Mouse (Mus musculus): ENCODE measurements around the gene Rngtt. TPM values are rescaled to one million over a fixed set of nuclear protein-coding genes. Genes with fewer than 3 reads are reported as not detected.

Rngtt gene
- 36.0 to 44.8 TPM (median 39.0 TPM) in 4 replicates for total RNA-seq (2023; ENCODE audit: inconsistent age)

DNA sequence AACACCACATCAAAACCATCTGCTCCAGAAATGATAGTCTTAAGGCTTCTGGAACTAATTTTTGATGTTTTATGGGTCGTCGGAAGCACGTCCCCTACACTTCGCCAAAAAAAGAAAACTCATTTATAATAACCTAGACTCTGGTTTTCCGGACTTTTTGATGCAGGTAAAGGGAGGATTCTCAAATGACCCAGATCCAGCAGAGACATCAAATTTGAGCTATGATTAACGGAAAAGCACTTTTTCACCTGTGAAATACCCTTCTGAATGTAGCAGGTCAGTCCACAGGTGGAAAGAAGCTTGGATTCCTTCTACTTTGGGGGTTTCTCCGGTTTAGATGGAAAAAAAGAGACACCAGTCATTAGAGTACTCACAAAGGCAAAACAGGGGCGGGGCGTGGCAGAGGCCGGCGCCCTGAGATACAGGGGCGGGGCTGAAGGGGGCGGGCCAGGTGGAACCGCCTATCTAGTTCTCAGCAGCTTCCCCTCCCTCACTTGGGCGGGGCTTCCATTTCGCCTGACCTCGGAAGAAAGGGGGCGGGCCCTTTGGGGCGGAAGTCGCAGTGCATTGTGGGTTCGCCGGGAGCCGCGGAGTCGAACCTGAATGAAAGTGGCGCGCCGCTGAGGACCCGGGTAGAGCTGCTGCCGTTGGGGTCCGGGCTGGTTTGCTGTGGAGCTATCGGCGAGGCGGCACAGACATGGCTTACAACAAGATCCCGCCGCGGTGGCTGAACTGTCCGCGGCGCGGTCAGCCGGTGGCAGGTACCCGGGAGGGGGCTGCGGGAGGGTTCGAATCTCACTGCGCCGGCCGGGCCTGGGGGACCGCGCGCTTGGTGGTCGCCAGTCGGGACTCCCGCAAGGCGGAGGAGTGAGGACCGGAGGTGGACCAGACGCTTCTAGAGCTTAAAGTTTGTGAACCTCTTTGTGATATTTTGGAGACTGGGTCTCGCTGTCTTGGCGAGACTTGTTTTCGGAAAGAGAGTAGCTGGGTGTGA is at the start of gene Rngtt:
TSS of gene Rngtt (plus strand) at position 548 of the 994 bp plus-strand sequence.

DNA sequence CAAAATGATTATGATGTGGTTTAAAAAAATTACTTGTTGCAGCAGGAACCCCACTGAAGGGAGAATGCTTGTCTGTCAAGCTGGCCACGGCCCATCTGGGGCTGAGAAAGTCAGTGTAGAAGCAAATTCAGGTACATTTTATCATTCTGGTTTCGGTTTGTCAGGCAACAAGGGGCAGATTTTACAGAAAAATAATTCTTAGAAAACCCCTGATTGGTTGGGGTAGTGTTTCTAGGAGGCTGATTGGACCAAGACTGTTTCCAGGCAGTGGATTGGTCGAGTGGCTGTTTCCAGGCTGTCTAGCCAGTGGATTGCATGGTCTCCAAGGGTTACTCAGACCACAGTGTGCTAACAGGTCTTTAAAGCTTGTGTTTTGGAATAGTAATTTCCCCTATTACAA is 20.1 kb upstream of the Rngtt start, which contains the start of gene Pnrc1:
TSS of gene Pnrc1 (minus strand) at position 162 of the 400 bp plus-strand sequence.

Other genes starting within 250 kb of the Rngtt start
- gene Gabrr2, start 247.3 kb upstream of the Rngtt start, total RNA-seq (2023; ENCODE audit: inconsistent age), result 0.36 to 0.93 TPM in 2 of 4 replicates, not detected in the others
- not detected in 4 replicates for gene Gabrr1, start 177.8 kb upstream of the Rngtt start, total RNA-seq (2023; ENCODE audit: inconsistent age)
- gene Pm20d2, start 120.6 kb upstream of the Rngtt start, total RNA-seq (2023; ENCODE audit: inconsistent age), result not detected in 4 replicates
- 0.18 to 0.27 TPM in 2 of 4 replicates, not detected in the others for gene Srsf12, start 101.3 kb upstream of the Rngtt start, total RNA-seq (2023; ENCODE audit: inconsistent age)
- gene Pnrc1, start 20.1 kb upstream of the Rngtt start, total RNA-seq (2023; ENCODE audit: inconsistent age), result 667 to 706 TPM (median 678 TPM) in 4 replicates

Data from B cell, adult (primary cell).